Mouse (Mus musculus) activated CD4-positive, CD25-positive, alpha-beta regulatory T cell, adult 9 weeks (primary cell): ENCODE results near the gene Tgfbr1. TPM values are rescaled to one million over a fixed set of nuclear protein-coding genes. Genes with fewer than 3 reads are reported as not detected.

Source experiments
- polyA plus RNA-seq: library from polyadenylated mRNA; unstranded; fragments of 100-300 nt; shearing (Covaris generic); gene quantifications from one replicate; pipeline ENCODE4 v1.2.1, GENCODE M21; 2017

Tgfbr1 gene
- polyA plus RNA-seq = 70.4 TPM

DNA sequence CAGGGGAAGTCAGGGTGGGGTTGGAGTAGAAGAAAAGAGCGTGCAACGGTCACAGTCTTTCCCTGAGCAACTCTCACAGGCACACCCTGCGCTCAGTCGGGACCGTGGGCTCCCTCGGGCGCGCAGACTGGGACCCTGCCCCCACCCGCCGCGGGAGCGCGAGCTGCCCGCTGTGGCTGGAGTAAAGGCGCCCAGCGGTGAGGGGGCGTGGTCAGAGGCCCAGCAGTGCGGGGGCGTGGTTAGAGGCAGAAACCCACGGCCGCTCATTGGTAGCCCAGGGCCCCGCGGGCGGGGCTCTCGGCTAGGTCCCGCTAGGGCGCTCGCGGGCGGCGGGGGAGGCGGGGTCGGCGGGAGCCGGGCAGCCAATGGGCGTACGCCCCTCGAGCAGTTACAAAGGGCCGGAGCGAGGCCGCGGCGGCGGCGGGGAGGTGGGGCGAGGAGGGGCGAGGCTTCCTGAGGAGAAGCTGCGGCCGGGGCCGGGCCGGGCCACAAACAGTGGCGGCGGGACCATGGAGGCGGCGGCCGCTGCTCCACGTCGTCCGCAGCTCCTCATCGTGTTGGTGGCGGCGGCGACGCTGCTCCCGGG, at the start of gene Tgfbr1:
Tgfbr1 (plus strand) TSS at position 420 of the 586 bp plus-strand sequence.

Other genes with a start within 250 kb of the Tgfbr1 start
- gene Col15a1, start 145.1 kb upstream of the Tgfbr1 start, polyA plus RNA-seq = 0.87 TPM
- 17.8 TPM for gene Alg2, start 121.1 kb downstream of the Tgfbr1 start, polyA plus RNA-seq
- 255 TPM for gene Sec61b, start 121.4 kb downstream of the Tgfbr1 start, polyA plus RNA-seq